Mouse (Mus musculus) brain, embryonic 14.5 days (tissue): ENCODE measurements around the gene Ppm1n.

Experiments
- CTCF ChIP-seq: fragments of 200-500 bp; IDR thresholded peaks from 2 replicates; pipeline ENCODE4 v1.5.1; 2012; ENCODE audit warnings: inconsistent platforms, mild to moderate bottlenecking, moderate library complexity, borderline replicate concordance; ENCODE audit not compliant: insufficient read depth, insufficient read length; ENCODE audit errors: extremely low read depth
- POLR2A ChIP-seq: fragments of 200-500 bp; IDR thresholded peaks from 2 replicates; pipeline ENCODE4 v1.6.1; 2012; ENCODE audit warnings: mild to moderate bottlenecking, inconsistent platforms, borderline replicate concordance; ENCODE audit not compliant: poor library complexity, insufficient read depth, insufficient read length, severe bottlenecking; ENCODE audit errors: extremely low read depth

- TF ChIP-seq POLR2A (no peak), CTCF (no peak)
These were observed 29.5 kb upstream of the Ppm1n start for GRCm38 (mm10) chr7:19309278-19309883.
